Mouse (Mus musculus) stomach, postnatal 0 days (tissue): ENCODE data around the gene Tpcn1. TPM values are rescaled to one million over a fixed set of nuclear protein-coding genes. Genes with fewer than 3 reads are reported as not detected.
A peak's percentile ranks its signal among the peaks of the same experiment; 100 is the strongest.

Source experiments
- ATAC-seq: fragments of 200-750 bp; cut with Nextera tagmentation; 2 replicates; pipeline ENCODE4 v1.8.0; 2017; ENCODE audit not compliant: low FRiP score, low TSS enrichment
- DNase-seq: peaks from one replicate; pipeline ENCODE4 v3.0.0-alpha.2; 2016; ENCODE audit warnings: low spot score
- H3K27ac ChIP-seq: fragments of 300-500 bp; sonication (generic); replicated peaks from 2 replicates; pipeline ENCODE4 v1.5.1; 2014; ENCODE audit warnings: mild to moderate bottlenecking, control low read depth
- H3K27me3 ChIP-seq: fragments of 300-500 bp; sonication (generic); 2 replicates; pipeline ENCODE4 v1.6.1; 2014; ENCODE audit warnings: low read length; ENCODE audit not compliant: control insufficient read depth, insufficient read depth
- H3K36me3 ChIP-seq: fragments of 300-500 bp; sonication (generic); 2 replicates; pipeline ENCODE4 v1.6.1; 2014; ENCODE audit warnings: low read length, mixed read lengths; ENCODE audit not compliant: control insufficient read depth, insufficient read depth
- H3K4me1 ChIP-seq: fragments of 300-500 bp; sonication (generic); replicated peaks from 2 replicates; pipeline ENCODE4 v1.6.1; 2014; ENCODE audit warnings: antibody characterized with exemption; ENCODE audit not compliant: control insufficient read depth, insufficient read depth
- H3K4me2 ChIP-seq: fragments of 300-500 bp; sonication (generic); replicated peaks from 2 replicates; pipeline ENCODE4 v1.6.1; 2014; ENCODE audit warnings: low read depth, mild to moderate bottlenecking, control low read depth, moderate library complexity
- H3K4me3 ChIP-seq: fragments of 300-500 bp; sonication (generic); 2 replicates; pipeline ENCODE4 v1.5.1; 2014; ENCODE audit warnings: low read depth, low read length, control low read depth
- H3K9ac ChIP-seq: fragments of 300-500 bp; sonication (generic); 2 replicates; pipeline ENCODE4 v1.6.1; 2014; ENCODE audit warnings: mild to moderate bottlenecking, low read length, control low read depth, mixed read lengths
- H3K9me3 ChIP-seq: fragments of 300-500 bp; sonication (generic); 2 replicates; pipeline ENCODE4 v1.6.1; 2016; ENCODE audit warnings: low read length; ENCODE audit not compliant: control insufficient read depth
- CTCF ChIP-seq: IDR thresholded peaks from 2 replicates; pipeline ENCODE4 v1.5.1; 2016; ENCODE audit warnings: antibody characterized with exemption, low read depth, mild to moderate bottlenecking, moderate library complexity
- EP300 ChIP-seq: optimal IDR thresholded peaks from 2 replicates; pipeline ENCODE3; 2016; ENCODE audit warnings: antibody characterized with exemption
- WGBS: fragments of 180-500 bp; shearing (Covaris S2); extraction: QIAGEN DNeasy Blood & Tissue Kit; methylation state at CpG from one replicate; pipeline ENCODE4 v1.1.7; 2014; 5-methylcytosine and 5-hydroxymethylcytosine counted together
- polyA plus RNA-seq: library from polyadenylated mRNA; unstranded; fragments of >200 nt; fragmentation: Nextera tagmentation; extraction: Ambion mirVana; gene quantifications from 2 replicates; pipeline ENCODE4 v1.2.1, GENCODE M21; 2015

Tpcn1 gene
- polyA plus RNA-seq, 1 experiment from 2014 or later, result 12.7 TPM

GRCm38 (mm10) chr5:120568336-120568768 is 20.1 kb downstream of the Tpcn1 start:
- TF ChIP-seq EP300 (no peak), CTCF (no peak)
- Histone ChIP-seq H3K4me1 (peaks cover 24% of the 10 kb centered on the region), H3K27ac (0 out of 2 replicates have a peak overlapping the region, but pooled peaks have one; percentile 71), H3K9me3 (no peaks in the 10 kb centered on the region), H3K36me3 (no peaks in the 10 kb centered on the region), H3K4me3 (no peak overlapping the region), H3K4me2 (0 out of 2 replicates have a peak overlapping the region, but pooled peaks have one; percentile 8), H3K27me3 (no peaks in the 10 kb centered on the region), H3K9ac (peak overlapping the region; percentile 23; the same call in 1 of the 2 replicates)
- DNase-seq, result no peak
- no peak for ATAC-seq
- 40% methylated on average over 9 of the region's 9 CpGs for WGBS

GRCm38 (mm10) chr5:120567761-120568211 is 20.7 kb downstream of the Tpcn1 start:
- no peak overlapping the region for H3K4me2 ChIP-seq
- peak overlapping the region; percentile 71 for H3K27ac ChIP-seq
- no peaks in the 10 kb centered on the region for H3K36me3 ChIP-seq
- peaks cover 24% of the 10 kb centered on the region for H3K4me1 ChIP-seq
- DNase-seq (no peak), ATAC-seq (no peak)
- 63% methylated on average over 14 of the region's 14 CpGs for WGBS
- H3K9ac ChIP-seq, result peak overlapping the region; percentile 23; the same call in 1 of the 2 replicates
- no peaks in the 10 kb centered on the region for H3K9me3 ChIP-seq
- TF ChIP-seq CTCF, result no peak
- TF ChIP-seq EP300, result no peak
- H3K4me3 ChIP-seq, result no peak overlapping the region
- no peaks in the 10 kb centered on the region for H3K27me3 ChIP-seq

GRCm38 (mm10) chr5:120567253-120567701 is 21.2 kb downstream of the Tpcn1 start:
- Histone ChIP-seq H3K36me3 (no peaks in the 10 kb centered on the region), H3K27me3 (no peaks in the 10 kb centered on the region), H3K4me3 (no peak overlapping the region), H3K4me1 (peaks cover 24% of the 10 kb centered on the region), H3K9ac (no peak overlapping the region), H3K27ac (peak overlapping the region; percentile 71), H3K9me3 (no peaks in the 10 kb centered on the region), H3K4me2 (0 out of 2 replicates have a peak overlapping the region, but pooled peaks have one; percentile 5)
- 45% methylated on average over 21 of the region's 21 CpGs for WGBS
- TF ChIP-seq EP300, result no peak
- TF ChIP-seq CTCF, result no peak
- ATAC-seq (no peak; the same call in 1 of the 2 replicates), DNase-seq (no peak)

GRCm38 (mm10) chr5:120566681-120567252 is 21.7 kb downstream of the Tpcn1 start:
- DNase-seq (no peak), ATAC-seq (no peak)
- TF ChIP-seq EP300, result no peak
- no peak for TF ChIP-seq CTCF
- Histone ChIP-seq H3K9ac (0 out of 2 replicates have a peak overlapping the region, but pooled peaks have one; percentile 8), H3K4me1 (peaks cover 24% of the 10 kb centered on the region), H3K4me2 (no peak overlapping the region), H3K9me3 (no peaks in the 10 kb centered on the region), H3K36me3 (no peaks in the 10 kb centered on the region), H3K4me3 (no peak overlapping the region), H3K27ac (peak overlapping the region; percentile 61), H3K27me3 (no peaks in the 10 kb centered on the region)
- WGBS, result 52% methylated on average over 9 of the region's 9 CpGs

GRCm38 (mm10) chr5:120566101-120566500 is 22.4 kb downstream of the Tpcn1 start:
- Histone ChIP-seq H3K4me2 (no peak overlapping the region), H3K9ac (0 out of 2 replicates have a peak overlapping the region, but pooled peaks have one; percentile 2), H3K27me3 (no peaks in the 10 kb centered on the region), H3K4me3 (no peak overlapping the region), H3K9me3 (no peaks in the 10 kb centered on the region), H3K36me3 (no peaks in the 10 kb centered on the region), H3K4me1 (peaks cover 22% of the 10 kb centered on the region), H3K27ac (no peak overlapping the region)
- no peak for DNase-seq
- 57% methylated on average over 5 of the region's 5 CpGs for WGBS
- ATAC-seq, result no peak
- TF ChIP-seq CTCF, result no peak
- no peak for TF ChIP-seq EP300

- DNase-seq (no peak), ATAC-seq (no peak)
- Histone ChIP-seq H3K36me3 (no peaks in the 10 kb centered on the region), H3K4me3 (no peak overlapping the region), H3K4me2 (no peak overlapping the region), H3K27ac (no peak overlapping the region), H3K9ac (0 out of 2 replicates have a peak overlapping the region, but pooled peaks have one; percentile 2), H3K4me1 (peaks cover 21% of the 10 kb centered on the region), H3K9me3 (no peaks in the 10 kb centered on the region), H3K27me3 (no peaks in the 10 kb centered on the region)
- TF ChIP-seq CTCF (no peak), EP300 (no peak)
- WGBS, result 42% methylated on average over 15 of the region's 15 CpGs
Measured at GRCm38 (mm10) chr5:120565171-120565905, 23.1 kb downstream of the Tpcn1 start.
